Mouse (Mus musculus) megakaryocyte, embryonic 14.5 days (primary cell): ENCODE measurements around the gene Mup4. TPM values are rescaled to one million over a fixed set of nuclear protein-coding genes. Genes with fewer than 3 reads are reported as not detected.
"Not testable (repeated sequence)": the region's sequence is repeated elsewhere in the genome, so short reads cannot be mapped to it uniquely, and the experiment has no call there.

Experiments
- H3K27me3 ChIP-seq: replicated peaks from 2 replicates; pipeline ENCODE3; 2012; ENCODE audit warnings: inconsistent platforms
- H3K36me3 ChIP-seq: replicated peaks from 2 replicates; pipeline ENCODE3; 2012; ENCODE audit warnings: low read length, inconsistent platforms, mixed read lengths
- H3K4me1 ChIP-seq: 2 replicates; pipeline ENCODE4 v1.6.1; 2012; ENCODE audit warnings: inconsistent platforms
- H3K4me3 ChIP-seq: replicated peaks from 2 replicates; pipeline ENCODE3; 2012; ENCODE audit warnings: moderate library complexity, mild to moderate bottlenecking, inconsistent platforms
- H3K9me3 ChIP-seq: 2 replicates; pipeline ENCODE4 v1.6.1; 2012; ENCODE audit warnings: inconsistent platforms
- FLI1 ChIP-seq: IDR thresholded peaks from 2 replicates; pipeline ENCODE4 v1.6.1; 2012; ENCODE audit warnings: low read length, inconsistent platforms, mixed read lengths
- GATA1 ChIP-seq: IDR thresholded peaks from 3 replicates; pipeline ENCODE4 v1.6.1; 2012; ENCODE audit warnings: mixed read lengths, low read length, inconsistent platforms, borderline replicate concordance
- polyA plus RNA-seq: library from polyadenylated mRNA; stranded (reverse); fragments of >175 nt; gene quantifications from 2 replicates; pipeline ENCODE4 v1.2.3, GENCODE M21; 2012; ENCODE audit warnings: low replicate concordance; ENCODE audit not compliant: insufficient read depth

Mup4 gene
- not detected in 2 replicates for polyA plus RNA-seq

DNA sequence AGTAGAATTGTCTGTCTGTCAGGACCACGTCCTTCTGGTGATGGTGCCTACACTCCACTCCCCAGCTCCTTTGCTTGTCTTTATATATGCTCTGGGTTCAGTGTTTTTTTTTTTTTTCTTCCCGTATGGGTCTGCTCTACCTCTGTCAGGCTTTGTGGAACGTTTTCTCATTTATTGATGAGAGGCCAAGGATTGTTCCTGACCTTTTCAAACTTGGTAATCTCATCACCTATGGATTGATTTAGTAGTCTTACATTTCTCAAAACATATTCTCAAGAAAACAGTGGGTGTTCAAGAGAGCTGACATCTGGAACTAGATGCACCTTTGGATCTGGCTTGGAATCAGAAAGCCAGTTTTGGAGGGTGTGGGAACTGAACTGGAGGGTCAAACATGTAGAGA lies at the start of gene Mup4:
Gene Mup4, minus strand, starts transcription at position 101 of the 400 bp plus-strand sequence.
- no peaks in the 10 kb centered on the region for H3K36me3 ChIP-seq
- H3K4me3 ChIP-seq, result no peak within 1 kb of the TSS
- H3K4me1 ChIP-seq, result no peaks in the 10 kb centered on the region
- no peaks in the 10 kb centered on the region for H3K27me3 ChIP-seq
- TF ChIP-seq FLI1 (no peak), GATA1 (no peak)
- no peaks in the 10 kb centered on the region for H3K9me3 ChIP-seq

DNA sequence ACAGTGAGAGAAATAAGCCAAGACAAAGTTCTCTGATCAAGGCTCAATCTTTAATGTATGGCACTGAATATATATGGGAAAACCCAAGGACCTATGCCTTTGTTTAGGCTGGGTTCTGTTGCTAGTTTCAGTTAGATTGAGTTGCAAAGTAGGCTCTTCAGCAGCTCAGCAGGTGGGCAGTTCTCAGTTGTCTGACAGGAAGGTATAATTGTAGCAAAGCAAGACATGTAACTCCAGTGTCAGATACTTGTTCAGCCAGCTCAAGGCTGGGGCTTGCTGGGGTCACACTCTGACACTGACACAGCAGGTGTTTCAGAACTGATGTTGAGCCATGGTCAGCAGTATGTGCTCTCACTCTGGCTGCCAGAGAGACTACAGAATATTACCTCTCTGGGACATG lies 37.4 kb upstream of the Mup4 start:
- H3K4me3 ChIP-seq, H3K9me3 ChIP-seq, H3K4me1 ChIP-seq, H3K36me3 ChIP-seq, H3K27me3 ChIP-seq: not testable (repeated sequence)

DNA sequence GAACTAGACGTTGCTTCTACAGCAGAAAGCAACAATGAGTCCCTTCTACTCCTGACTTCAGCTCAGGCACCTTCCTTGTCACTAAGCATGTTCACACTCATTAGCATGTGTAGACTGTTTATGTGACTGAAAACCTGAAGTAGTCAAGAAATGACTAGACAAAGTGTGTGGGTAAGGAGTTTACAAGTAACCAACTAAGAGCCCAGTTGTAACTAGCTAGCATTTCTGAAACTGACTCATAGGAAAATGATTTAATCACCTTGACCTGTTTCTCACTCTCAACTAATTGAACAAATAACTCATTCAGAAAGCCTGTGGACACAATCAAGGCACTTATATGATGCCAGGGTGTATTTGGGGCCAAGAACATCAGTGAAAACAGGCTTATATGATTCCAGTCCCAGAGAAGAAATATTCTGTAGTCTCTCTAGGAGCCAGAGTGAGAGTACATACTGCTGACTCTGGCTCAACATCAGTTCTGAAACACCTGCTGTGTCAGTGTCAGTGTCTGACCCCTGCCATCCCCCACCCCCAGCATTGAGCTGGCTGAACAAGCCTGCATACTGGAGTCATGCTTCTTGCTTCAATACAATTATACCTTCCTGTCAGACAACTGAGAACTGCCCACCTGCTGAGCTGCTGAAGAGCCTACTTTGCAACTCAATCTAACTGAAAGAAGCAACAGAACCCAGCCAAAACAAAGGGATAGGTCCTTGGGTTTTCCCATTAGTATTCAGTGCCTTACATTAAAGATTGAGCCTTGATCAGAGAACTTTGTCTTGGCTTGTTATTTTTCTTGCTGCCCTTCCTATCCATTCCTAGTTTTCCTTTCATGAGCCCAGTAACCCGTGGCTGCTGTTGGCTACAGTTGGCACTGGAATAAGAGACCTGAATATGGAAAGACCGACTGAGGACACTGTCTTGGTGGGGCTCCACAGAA lies 3.2 kb upstream of the Mup4 start, which contains the start of gene Mup6:
Gene Mup6, plus strand, starts transcription at position 890 of the 940 bp plus-strand sequence.
- H3K9me3 ChIP-seq, result no peaks in the 10 kb centered on the region
- H3K27me3 ChIP-seq, result no peaks in the 10 kb centered on the region
- TF ChIP-seq FLI1 (no peak), GATA1 (no peak)
- no peaks in the 10 kb centered on the region for H3K36me3 ChIP-seq
- no peaks in the 10 kb centered on the region for H3K4me1 ChIP-seq
- H3K4me3 ChIP-seq, result no peak within 1 kb of the TSS

DNA sequence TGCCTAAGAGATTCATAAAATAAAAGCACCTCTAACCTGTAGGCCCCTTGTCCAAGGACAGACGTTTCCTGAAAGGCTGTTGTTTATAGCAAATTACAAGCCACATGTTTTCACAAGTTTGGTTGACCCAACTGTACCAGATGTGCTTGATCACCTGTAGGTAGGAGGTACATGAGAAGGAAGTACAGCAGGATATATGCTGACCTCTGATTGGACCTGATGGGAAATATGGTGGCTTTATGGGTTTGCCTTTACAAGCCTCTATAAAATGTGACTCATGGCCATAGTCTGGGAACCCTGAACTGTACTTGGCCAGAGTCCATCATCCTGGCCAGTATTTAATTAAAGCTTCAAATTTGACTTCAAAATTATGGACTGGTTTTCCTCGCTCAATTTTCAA lies 23.0 kb downstream of the Mup4 start:
- no peaks in the 10 kb centered on the region for H3K9me3 ChIP-seq
- TF ChIP-seq GATA1 (no peak), FLI1 (no peak)
- no peak overlapping the region for H3K4me3 ChIP-seq
- peaks cover 20% of the 10 kb centered on the region for H3K27me3 ChIP-seq
- no peaks in the 10 kb centered on the region for H3K4me1 ChIP-seq
- H3K36me3 ChIP-seq, result no peaks in the 10 kb centered on the region

DNA sequence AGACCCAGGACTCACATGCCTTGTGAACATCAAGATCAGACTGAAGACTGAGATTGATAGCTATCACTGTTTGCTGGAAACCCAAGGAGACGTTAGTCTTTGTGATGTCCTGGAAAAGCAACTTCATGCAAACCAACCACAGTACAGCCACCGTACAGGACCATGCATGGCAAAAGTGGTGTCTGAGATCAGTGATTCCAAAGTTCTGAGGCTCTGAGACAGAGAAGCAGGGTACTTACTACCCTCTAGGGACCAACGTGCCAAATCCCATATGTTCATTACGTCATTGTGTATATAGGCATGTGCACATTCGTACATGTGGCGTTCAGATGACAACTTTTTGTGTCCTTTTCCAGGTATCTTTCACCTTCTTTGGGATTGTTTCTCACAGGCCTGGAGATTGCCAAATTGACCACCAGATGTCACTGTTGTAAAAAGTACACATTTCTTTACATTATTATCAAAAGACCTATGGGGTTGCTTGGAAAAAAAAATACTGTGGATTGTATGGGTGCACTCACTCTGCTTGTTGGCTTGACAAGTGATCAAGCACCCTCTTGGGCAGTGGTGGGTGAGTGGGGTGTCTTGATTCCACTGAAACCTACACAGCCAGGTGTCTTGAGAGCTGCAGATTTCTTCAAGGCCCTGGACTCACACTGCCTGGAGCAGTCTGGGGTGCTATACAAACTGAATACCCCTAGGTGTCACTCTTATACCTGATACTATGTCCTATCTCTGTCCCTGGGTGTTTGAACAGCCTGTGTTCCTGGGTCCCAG lies 27.8 kb downstream of the Mup4 start:
- H3K36me3 ChIP-seq, result no peaks in the 10 kb centered on the region
- H3K9me3 ChIP-seq, result no peaks in the 10 kb centered on the region
- H3K4me3 ChIP-seq, result no peak overlapping the region
- H3K4me1 ChIP-seq, result peaks cover 13% of the 10 kb centered on the region
- H3K27me3 ChIP-seq, result peaks cover 9% of the 10 kb centered on the region
- TF ChIP-seq GATA1, result no peak
- TF ChIP-seq FLI1, result no peak

DNA sequence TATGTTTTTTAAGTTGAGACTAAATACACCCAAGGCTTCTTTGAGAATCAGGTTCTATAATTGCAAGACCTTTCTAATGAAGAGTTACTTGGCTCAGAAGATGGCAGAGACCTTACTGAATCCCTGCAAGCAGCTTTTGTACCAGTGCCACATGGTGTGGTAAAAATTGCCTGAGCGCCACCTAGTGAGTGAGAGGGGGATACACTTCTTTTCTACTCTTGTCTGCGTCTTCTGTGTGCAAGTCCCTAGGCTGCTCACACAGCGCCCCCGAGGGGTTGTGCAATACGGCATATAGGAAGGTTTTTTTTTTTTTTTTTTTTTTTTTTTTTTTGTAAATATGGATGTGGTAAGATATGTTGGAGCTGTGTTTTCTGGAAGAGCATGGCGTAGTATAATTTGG lies 32.2 kb downstream of the Mup4 start:
- Histone ChIP-seq H3K4me1 (peaks cover 36% of the 10 kb centered on the region), H3K27me3 (peaks cover 4% of the 10 kb centered on the region), H3K9me3 (no peaks in the 10 kb centered on the region), H3K36me3 (no peaks in the 10 kb centered on the region), H3K4me3 (no peak overlapping the region)
- TF ChIP-seq GATA1 (no peak), FLI1 (no peak)

DNA sequence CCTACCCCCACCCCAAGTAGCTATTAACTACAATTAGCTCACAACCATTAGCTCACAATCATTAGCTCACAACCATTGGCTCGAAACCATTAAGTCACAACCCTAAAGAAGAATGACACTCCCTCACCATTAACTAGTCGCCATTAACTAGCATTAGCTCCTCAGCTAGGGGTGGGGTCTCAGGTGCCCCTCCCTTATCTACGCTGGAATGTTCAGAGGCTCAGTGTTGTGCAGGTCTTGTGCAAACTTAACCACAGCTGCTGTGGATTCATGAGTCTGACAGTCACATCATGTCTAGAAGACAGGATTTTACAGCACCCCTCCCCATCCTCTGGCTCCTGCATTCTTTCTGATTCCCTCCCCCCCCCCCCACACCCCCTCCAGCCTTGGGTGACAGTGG lies 32.8 kb downstream of the Mup4 start:
- H3K4me1 ChIP-seq, result peaks cover 41% of the 10 kb centered on the region
- H3K36me3 ChIP-seq, result no peaks in the 10 kb centered on the region
- TF ChIP-seq FLI1 (no peak), GATA1 (no peak)

DNA sequence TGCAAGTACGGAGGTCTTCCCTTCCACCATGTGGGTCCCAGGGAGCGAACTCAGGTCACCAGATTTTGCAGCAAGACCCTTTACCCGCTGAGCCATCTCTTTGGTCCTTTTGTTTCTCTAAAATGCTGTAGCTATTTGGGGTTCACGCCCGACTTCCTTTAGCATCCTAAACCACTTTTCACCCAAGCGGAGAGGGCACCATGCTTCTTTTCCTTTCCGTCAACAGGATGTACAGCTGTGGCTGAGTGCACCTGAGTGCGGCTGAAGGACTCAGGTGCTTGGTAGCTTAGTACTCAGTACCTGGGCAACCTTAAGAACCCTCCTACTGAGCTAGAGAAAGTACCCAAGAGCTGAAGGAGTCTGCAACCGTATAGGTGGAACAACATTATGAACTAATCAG lies 35.4 kb downstream of the Mup4 start:
- Histone ChIP-seq H3K27me3 (peaks cover 16% of the 10 kb centered on the region), H3K36me3 (no peaks in the 10 kb centered on the region), H3K4me3 (no peak overlapping the region), H3K4me1 (peaks cover 41% of the 10 kb centered on the region), H3K9me3 (no peaks in the 10 kb centered on the region)
- TF ChIP-seq GATA1, result no peak
- TF ChIP-seq FLI1, result no peak

More for the DNA sequence above, 32.8 kb downstream of the Mup4 start:
- no peaks in the 10 kb centered on the region for H3K9me3 ChIP-seq
- peaks cover 4% of the 10 kb centered on the region for H3K27me3 ChIP-seq
- H3K4me3 ChIP-seq, result no peak overlapping the region

DNA sequence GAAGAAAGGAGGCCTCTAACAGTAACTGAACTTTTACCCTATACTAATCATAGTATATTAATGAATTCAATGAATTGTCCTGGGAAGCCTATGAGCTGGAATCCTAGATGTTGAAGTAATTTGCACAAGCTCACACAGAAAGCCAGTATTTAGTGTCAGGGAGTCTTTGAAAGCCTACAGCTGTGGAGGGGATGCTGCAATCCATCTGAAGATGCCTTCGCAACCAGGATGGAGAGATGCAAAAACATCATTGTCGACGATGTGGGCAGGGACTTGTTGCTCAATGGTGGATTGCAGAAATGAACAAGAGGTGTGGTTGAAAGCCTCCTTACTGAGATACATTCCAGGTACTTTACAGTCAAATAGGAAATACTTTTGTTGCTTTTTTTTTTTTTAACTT lies 42.5 kb downstream of the Mup4 start:
- TF ChIP-seq FLI1, result no peak
- no peak for TF ChIP-seq GATA1
- peaks cover 42% of the 10 kb centered on the region for H3K27me3 ChIP-seq
- H3K36me3 ChIP-seq, result no peaks in the 10 kb centered on the region
- H3K4me3 ChIP-seq, result no peak overlapping the region
- peaks cover 12% of the 10 kb centered on the region for H3K4me1 ChIP-seq
- peaks cover 8% of the 10 kb centered on the region; the same call in 1 of the 2 replicates for H3K9me3 ChIP-seq
